Mouse (Mus musculus): ENCODE results near the gene Hoxc10. TPM values are rescaled to one million over a fixed set of nuclear protein-coding genes. Genes with fewer than 3 reads are reported as not detected.

Hoxc10 gene
- polyA plus RNA-seq (2012; rRNA removed): 16.4 and 16.7 TPM in 2 replicates

DNA sequence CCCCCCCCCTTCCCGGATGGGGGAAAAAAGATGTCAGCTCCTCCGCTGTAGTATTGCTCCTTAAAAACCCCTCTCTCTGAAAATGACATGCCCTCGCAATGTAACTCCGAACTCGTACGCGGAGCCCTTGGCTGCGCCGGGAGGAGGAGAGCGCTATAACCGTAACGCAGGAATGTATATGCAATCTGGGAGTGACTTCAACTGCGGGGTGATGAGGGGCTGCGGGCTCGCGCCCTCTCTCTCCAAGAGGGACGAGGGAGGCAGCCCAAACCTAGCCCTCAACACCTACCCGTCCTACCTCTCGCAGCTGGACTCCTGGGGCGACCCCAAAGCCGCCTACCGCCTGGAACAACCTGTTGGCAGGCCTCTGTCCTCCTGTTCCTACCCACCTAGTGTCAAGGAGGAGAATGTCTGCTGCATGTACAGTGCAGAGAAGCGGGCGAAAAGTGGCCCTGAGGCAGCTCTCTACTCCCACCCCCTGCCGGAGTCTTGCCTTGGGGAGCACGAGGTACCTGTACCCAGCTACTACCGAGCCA is at the start of gene Hoxc10:
Hoxc10 (plus strand) TSS at position 21 of the 536 bp plus-strand sequence.
- DNase-seq: peak; percentile 53
- no peaks in the 10 kb centered on the region for H3K36me3 ChIP-seq (ENCODE audit: control insufficient read depth, insufficient read depth, low read length)
- no peaks in the 10 kb centered on the region for H3K27me3 ChIP-seq (replicated peaks; ENCODE audit: control insufficient read depth, insufficient read depth, low read length)
- peak within 1 kb of the TSS; percentile 59 for H3K4me3 ChIP-seq (ENCODE audit: insufficient read depth, low read depth, low read length)
- H3K27ac ChIP-seq (ENCODE audit: insufficient read depth, low read depth, low read length): peak within 1 kb of the TSS; percentile 93
- WGBS: 3% methylated on average over 27 of the region's 27 CpGs
- peaks cover 4% of the 10 kb centered on the region; the same call in 1 of the 2 replicates for H3K4me1 ChIP-seq (ENCODE audit: control insufficient read depth, insufficient read depth, low read length)
- TF ChIP-seq POLR2A (IDR thresholded peaks at IDR 0.05; ENCODE audit: low read depth, low read length): no peak
- TF ChIP-seq CTCF (conservative IDR thresholded peaks at IDR 0.05; ENCODE audit: insufficient read depth, insufficient read length, low read depth, low read length): no peak

DNA sequence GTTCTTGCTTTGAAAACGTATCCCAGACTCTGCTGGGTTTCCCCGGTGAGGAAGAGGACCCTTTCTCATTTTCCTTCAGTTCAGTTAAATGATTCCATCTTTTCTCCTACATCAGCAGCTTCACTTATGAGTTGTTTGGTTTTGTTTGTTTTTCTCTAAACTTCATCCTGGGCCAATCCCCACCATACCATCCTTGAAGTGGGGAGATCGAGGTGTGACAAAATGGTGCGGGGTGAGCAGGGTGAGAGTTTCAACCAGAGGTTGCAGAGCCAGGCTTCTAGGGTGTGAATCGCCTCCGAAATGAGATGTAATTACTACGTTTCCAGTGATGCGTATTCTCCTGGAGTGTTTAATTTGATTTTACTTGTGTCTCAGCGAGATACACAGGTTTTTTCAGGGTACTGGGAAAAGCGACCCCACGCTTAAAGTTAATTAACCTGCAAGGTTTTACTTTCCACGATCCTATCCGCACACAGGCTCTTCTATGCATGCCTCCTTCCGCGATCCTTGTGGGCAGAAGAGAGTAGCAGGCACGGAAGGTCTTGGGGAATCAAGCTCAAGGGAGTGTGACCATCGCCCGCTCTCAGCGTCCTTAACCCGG is 48.5 kb upstream of the Hoxc10 start:
- WGBS: 6% methylated on average over 20 of the region's 20 CpGs

DNA sequence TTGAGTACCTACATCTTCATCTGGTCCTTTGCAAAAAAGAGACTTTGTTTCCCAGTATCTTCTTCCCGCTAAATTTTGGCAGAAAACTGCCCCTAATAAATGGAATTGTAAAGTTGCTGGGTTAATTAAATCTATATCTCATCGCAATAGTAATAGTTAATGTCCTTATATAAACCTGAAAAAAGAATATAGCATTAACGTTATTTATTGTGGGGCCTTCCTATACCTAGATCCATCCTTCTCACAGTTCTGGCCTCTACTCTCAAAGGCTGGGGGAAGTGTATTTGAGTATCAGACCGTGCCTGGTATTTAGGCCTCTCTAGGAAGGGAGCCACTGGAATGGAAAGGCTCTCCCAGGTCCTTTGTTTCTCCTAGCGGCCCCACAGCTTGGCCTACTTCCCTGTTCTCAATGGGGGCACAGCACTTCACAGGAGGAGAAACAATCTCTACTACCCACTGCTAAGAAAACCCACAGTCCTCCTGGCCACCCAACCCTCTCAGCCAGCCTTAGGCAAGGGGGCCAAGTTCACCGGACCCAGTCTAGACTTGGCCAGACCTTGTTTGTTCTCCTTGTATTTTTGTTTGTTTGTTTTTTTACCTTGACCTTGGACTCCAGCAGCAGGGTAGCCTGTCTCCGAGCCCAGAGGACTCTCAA is 47.9 kb upstream of the Hoxc10 start:
- Histone ChIP-seq H3K27ac (ENCODE audit: insufficient read depth, low read depth, low read length) (no peak overlapping the region), H3K27me3 (replicated peaks; ENCODE audit: control insufficient read depth, insufficient read depth, low read length) (peaks cover 26% of the 10 kb centered on the region), H3K4me1 (ENCODE audit: control insufficient read depth, insufficient read depth, low read length) (no peaks in the 10 kb centered on the region), H3K36me3 (ENCODE audit: control insufficient read depth, insufficient read depth, low read length) (no peaks in the 10 kb centered on the region), H3K4me3 (ENCODE audit: insufficient read depth, low read depth, low read length) (no peak overlapping the region)
- 4% methylated on average over 7 of the region's 7 CpGs for WGBS
- no peak for TF ChIP-seq CTCF (conservative IDR thresholded peaks at IDR 0.05; ENCODE audit: insufficient read depth, insufficient read length, low read depth, low read length)
- TF ChIP-seq POLR2A (IDR thresholded peaks at IDR 0.05; ENCODE audit: low read depth, low read length): no peak
- DNase-seq: no peak

More for the DNA sequence above, 48.5 kb upstream of the Hoxc10 start:
- peaks cover 26% of the 10 kb centered on the region for H3K27me3 ChIP-seq (replicated peaks; ENCODE audit: control insufficient read depth, insufficient read depth, low read length)
- H3K27ac ChIP-seq (ENCODE audit: insufficient read depth, low read depth, low read length): no peak overlapping the region
- no peak overlapping the region for H3K4me3 ChIP-seq (ENCODE audit: insufficient read depth, low read depth, low read length)
- DNase-seq: no peak
- H3K4me1 ChIP-seq (ENCODE audit: control insufficient read depth, insufficient read depth, low read length): no peaks in the 10 kb centered on the region
- TF ChIP-seq CTCF (conservative IDR thresholded peaks at IDR 0.05; ENCODE audit: insufficient read depth, insufficient read length, low read depth, low read length) (no peak), POLR2A (IDR thresholded peaks at IDR 0.05; ENCODE audit: low read depth, low read length) (no peak)
- no peaks in the 10 kb centered on the region for H3K36me3 ChIP-seq (ENCODE audit: control insufficient read depth, insufficient read depth, low read length)

DNA sequence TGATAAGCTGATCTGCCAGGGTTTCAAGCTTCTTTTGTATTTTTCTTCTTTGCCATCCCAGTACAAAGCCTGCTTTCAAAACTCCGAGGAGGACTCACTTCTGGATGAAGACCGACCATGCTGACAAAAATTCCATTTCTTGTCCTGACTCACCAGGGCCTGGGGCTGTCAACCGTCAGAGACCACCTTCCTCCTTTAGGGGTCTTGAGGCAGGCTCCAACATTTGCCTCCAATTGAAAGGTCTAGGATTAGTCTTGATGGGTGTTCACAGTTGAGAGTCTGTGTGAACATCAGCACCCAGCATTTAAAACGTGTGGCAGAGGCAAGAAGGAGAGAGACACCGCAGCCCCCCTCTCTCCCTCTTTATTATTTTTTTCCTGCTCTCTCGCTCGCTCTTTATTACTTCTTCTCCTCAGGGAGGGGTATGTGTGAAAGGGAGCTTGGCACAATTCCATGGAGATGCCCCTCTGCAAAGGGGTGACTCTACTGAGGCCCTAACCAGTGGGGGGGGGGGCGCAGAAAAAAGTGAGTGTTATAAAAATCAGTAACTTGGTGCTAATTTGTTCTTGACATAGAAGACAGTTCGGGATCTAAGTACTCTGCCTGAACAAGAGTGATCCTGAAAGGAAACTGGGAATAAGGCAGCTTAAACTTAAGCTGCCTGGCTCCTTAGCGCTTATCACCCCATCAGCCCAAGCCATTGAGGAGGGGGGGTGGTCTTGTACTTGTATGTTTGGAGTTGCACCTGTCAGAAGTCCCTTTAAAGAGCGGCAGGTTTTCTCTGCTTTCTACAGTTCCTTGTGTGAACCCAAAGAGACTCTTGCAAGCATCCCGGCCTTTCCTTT is 47.0 kb upstream of the Hoxc10 start:
- H3K4me1 ChIP-seq (ENCODE audit: control insufficient read depth, insufficient read depth, low read length): no peaks in the 10 kb centered on the region
- no peak for DNase-seq
- TF ChIP-seq CTCF (conservative IDR thresholded peaks at IDR 0.05; ENCODE audit: insufficient read depth, insufficient read length, low read depth, low read length): no peak
- TF ChIP-seq POLR2A (IDR thresholded peaks at IDR 0.05; ENCODE audit: low read depth, low read length): no peak
- H3K36me3 ChIP-seq (ENCODE audit: control insufficient read depth, insufficient read depth, low read length): no peaks in the 10 kb centered on the region
- peaks cover 26% of the 10 kb centered on the region for H3K27me3 ChIP-seq (replicated peaks; ENCODE audit: control insufficient read depth, insufficient read depth, low read length)
- H3K27ac ChIP-seq (ENCODE audit: insufficient read depth, low read depth, low read length): no peak overlapping the region
- WGBS: 8% methylated on average over 12 of the region's 12 CpGs
- no peak overlapping the region for H3K4me3 ChIP-seq (ENCODE audit: insufficient read depth, low read depth, low read length)

DNA sequence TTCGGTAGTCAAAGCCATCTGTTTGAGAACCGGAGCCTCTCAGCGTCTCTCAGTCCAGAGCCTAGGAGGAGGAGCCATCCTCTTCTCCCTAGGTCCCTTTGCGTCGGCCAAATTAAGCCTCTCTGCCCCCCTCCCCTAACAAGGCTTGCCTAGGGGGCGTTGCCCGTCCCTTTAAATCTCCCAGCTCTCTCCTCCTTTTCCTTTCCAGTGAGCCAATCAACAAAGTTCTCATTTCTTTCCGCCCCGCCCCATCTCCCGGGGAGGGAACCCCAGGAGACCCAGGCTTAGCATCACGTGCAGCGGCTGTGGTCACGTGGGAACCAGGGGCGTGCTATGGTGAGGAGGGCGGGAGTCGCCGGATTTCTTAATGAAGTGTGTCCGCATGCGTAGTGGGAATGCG is 46.0 kb upstream of the Hoxc10 start:
- TF ChIP-seq CTCF (conservative IDR thresholded peaks at IDR 0.05; ENCODE audit: insufficient read depth, insufficient read length, low read depth, low read length) (no peak), POLR2A (IDR thresholded peaks at IDR 0.05; ENCODE audit: low read depth, low read length) (no peak)
- no peaks in the 10 kb centered on the region for H3K4me1 ChIP-seq (ENCODE audit: control insufficient read depth, insufficient read depth, low read length)
- H3K27ac ChIP-seq (ENCODE audit: insufficient read depth, low read depth, low read length): no peak overlapping the region
- peaks cover 26% of the 10 kb centered on the region for H3K27me3 ChIP-seq (replicated peaks; ENCODE audit: control insufficient read depth, insufficient read depth, low read length)
- no peak overlapping the region for H3K4me3 ChIP-seq (ENCODE audit: insufficient read depth, low read depth, low read length)
- 2% methylated on average over 20 of the region's 20 CpGs for WGBS
- no peaks in the 10 kb centered on the region for H3K36me3 ChIP-seq (ENCODE audit: control insufficient read depth, insufficient read depth, low read length)
- DNase-seq: peak; percentile 59

DNA sequence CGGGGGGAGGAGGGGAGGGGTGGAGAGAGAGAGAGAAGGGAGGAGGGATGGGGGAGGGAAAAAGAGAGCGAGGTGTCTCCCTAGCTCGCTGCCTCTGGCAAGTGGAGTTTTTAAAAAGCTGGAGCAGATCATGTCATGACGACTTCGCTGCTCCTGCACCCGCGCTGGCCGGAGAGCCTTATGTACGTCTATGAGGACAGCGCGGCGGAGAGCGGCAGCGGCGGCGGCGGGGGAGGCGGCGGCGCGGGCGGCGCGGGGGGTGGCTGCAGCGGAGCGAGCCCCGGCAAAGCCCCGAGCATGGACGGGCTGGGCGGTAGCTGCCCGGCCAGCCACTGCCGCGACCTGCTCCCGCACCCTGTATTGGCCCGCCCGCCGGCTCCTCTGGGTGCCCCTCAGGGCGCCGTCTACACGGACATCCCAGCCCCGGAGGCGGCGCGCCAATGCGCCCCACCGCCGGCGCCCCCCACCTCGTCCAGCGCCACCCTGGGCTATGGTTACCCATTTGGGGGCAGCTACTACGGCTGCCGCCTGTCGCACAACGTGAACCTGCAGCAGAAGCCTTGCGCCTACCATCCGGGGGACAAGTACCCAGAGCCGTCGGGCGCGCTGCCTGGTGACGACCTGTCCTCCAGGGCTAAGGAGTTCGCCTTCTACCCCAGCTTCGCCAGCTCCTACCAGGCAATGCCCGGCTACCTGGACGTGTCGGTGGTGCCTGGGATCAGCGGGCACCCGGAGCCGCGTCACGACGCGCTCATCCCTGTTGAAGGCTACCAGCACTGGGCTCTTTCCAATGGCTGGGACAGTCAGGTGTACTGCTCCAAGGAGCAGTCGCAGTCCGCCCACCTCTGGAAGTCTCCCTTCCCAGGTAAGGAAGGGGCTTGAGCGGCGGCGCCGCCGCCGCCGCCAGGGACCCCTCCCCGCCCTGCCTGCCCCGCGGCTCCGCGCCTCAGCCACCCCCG is 45.3 kb upstream of the Hoxc10 start, which contains the start of gene Hoxc13:
Hoxc13 (plus strand) TSS at position 51 of the 959 bp plus-strand sequence.
- 2% methylated on average over 79 of the region's 88 CpGs for WGBS
- no peak for TF ChIP-seq CTCF (conservative IDR thresholded peaks at IDR 0.05; ENCODE audit: insufficient read depth, insufficient read length, low read depth, low read length)
- TF ChIP-seq POLR2A (IDR thresholded peaks at IDR 0.05; ENCODE audit: low read depth, low read length): no peak
- Histone ChIP-seq H3K4me1 (ENCODE audit: control insufficient read depth, insufficient read depth, low read length) (no peaks in the 10 kb centered on the region), H3K27me3 (replicated peaks; ENCODE audit: control insufficient read depth, insufficient read depth, low read length) (peaks cover 25% of the 10 kb centered on the region), H3K27ac (ENCODE audit: insufficient read depth, low read depth, low read length) (no peak within 1 kb of the TSS), H3K4me3 (ENCODE audit: insufficient read depth, low read depth, low read length) (no peak within 1 kb of the TSS), H3K36me3 (ENCODE audit: control insufficient read depth, insufficient read depth, low read length) (no peaks in the 10 kb centered on the region)
- no peak for DNase-seq

All from kidney, adult 2 months (tissue).